Mouse (Mus musculus): ENCODE results near the gene Clybl. TPM values are rescaled to one million over a fixed set of nuclear protein-coding genes. Genes with fewer than 3 reads are reported as not detected.
A peak's percentile ranks its signal among the peaks of the same experiment; 100 is the strongest.

Gene Clybl
- polyA plus RNA-seq, 1 experiment from 2014 or later: 8.4 TPM

DNA sequence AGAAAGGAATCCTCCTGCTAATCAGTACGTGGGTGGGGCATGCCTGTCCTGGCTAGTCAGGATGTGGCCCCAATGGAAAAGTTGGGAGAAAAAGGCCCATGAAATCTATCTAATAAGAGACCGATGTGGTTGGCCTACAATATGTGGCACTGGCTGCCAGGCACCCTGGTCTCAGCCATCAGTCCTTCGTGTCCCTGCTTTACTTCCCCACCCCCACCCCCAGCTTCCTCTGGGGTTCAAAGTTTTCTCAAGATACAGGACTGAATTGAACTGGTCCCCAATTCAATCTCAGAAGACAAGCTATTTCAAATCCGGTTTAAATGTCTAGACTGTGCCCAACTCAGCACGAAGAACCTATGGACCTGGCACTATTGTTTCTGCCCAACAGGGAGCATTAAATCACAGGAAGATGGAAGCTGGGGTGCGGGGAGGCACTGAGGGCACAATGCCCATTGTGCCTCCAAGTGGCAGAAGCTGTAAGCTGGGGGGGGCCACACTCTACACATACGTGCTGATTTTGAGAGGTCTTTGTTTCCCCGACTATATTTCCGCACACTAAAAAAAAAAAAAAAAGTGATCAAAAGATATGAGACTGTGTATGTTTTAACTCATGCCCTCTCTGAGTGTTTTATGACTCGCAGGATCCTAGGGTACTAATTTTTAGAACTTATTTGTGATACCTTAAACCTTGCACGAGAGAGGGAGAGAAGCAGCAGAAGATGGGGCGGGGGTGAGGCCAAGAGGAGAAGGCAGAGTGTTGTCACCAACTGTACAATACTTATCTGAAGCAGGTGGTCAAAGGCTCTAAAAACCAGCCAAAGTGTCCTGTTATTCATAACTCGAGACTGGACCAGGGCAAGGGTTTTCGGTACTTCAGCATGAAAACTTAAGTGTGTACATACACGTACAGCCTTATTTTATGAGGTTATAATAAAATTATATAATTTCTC lies 199.7 kb downstream of the Clybl start:
- no peaks in the 10 kb centered on the region for H3K36me3 ChIP-seq (ENCODE audit: control insufficient read depth, insufficient read depth)
- WGBS: 56% methylated on average over 15 of the region's 15 CpGs
- H3K27me3 ChIP-seq (replicated peaks; ENCODE audit: control insufficient read depth, insufficient read depth, low read length): peaks cover 2% of the 10 kb centered on the region
- H3K4me1 ChIP-seq (replicated peaks; ENCODE audit: control insufficient read depth, insufficient read depth, low read length): peaks cover 11% of the 10 kb centered on the region
- H3K9ac ChIP-seq (replicated peaks; ENCODE audit: low read depth, low read length): no peak overlapping the region
- no peak for ATAC-seq
- no peak overlapping the region for H3K4me2 ChIP-seq (ENCODE audit: low read length)
- no peak overlapping the region for H3K27ac ChIP-seq (ENCODE audit: low read length)
- H3K9me3 ChIP-seq (ENCODE audit: control insufficient read depth, low read length): no peaks in the 10 kb centered on the region
- H3K4me3 ChIP-seq (replicated peaks; ENCODE audit: low read length): no peak overlapping the region

DNA sequence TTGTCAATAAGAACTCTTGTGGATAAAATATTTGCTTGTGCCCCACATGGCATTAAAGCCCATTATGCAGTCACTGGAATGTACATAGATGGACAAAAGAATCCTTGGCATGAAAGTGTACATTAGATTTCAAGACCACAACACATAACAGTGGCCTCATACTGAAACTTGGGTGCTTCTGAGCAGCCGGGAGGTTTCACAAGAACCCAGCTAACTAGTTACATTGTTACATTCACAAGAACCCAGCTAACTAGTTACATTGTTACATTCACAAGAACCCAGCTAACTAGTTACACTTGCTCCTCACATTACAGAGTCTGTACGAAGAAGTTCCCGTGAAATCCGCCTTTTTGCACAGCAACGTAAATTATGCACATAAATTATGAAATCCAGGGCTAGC lies 200.8 kb downstream of the Clybl start:
- 51% methylated on average over 5 of the region's 5 CpGs for WGBS
- no peak for ATAC-seq
- Histone ChIP-seq H3K4me3 (replicated peaks; ENCODE audit: low read length) (no peak overlapping the region), H3K9ac (replicated peaks; ENCODE audit: low read depth, low read length) (no peak overlapping the region), H3K27me3 (replicated peaks; ENCODE audit: control insufficient read depth, insufficient read depth, low read length) (peaks cover 7% of the 10 kb centered on the region), H3K27ac (ENCODE audit: low read length) (no peak overlapping the region), H3K4me2 (ENCODE audit: low read length) (no peak overlapping the region), H3K4me1 (replicated peaks; ENCODE audit: control insufficient read depth, insufficient read depth, low read length) (peaks cover 11% of the 10 kb centered on the region), H3K9me3 (ENCODE audit: control insufficient read depth, low read length) (no peaks in the 10 kb centered on the region), H3K36me3 (ENCODE audit: control insufficient read depth, insufficient read depth) (no peaks in the 10 kb centered on the region)

DNA sequence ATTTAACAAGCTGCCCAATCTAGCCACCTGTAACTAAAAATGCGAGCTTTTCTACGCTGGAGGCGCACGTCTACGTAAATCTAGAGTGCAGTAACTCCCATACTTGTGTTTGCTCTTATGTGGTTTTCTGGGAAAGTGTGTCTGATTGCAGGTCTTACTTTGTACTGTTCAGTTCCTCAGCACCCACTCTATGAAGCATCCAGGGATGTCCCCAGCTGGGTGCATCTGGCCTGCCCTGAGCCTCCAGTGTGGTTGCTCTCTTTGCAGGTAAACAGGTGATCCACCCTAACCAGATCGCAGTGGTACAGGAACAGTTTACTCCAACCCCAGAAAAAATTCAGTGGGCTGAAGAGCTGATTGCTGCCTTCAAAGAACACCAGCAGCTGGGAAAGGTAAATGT lies 202.4 kb downstream of the Clybl start:
- WGBS: 80% methylated on average over 6 of the region's 6 CpGs
- ATAC-seq: no peak
- no peak overlapping the region for H3K4me2 ChIP-seq (ENCODE audit: low read length)
- H3K36me3 ChIP-seq (ENCODE audit: control insufficient read depth, insufficient read depth): no peaks in the 10 kb centered on the region
- H3K4me1 ChIP-seq (replicated peaks; ENCODE audit: control insufficient read depth, insufficient read depth, low read length): peaks cover 16% of the 10 kb centered on the region
- H3K9me3 ChIP-seq (ENCODE audit: control insufficient read depth, low read length): no peaks in the 10 kb centered on the region
- H3K4me3 ChIP-seq (replicated peaks; ENCODE audit: low read length): no peak overlapping the region
- H3K9ac ChIP-seq (replicated peaks; ENCODE audit: low read depth, low read length): no peak overlapping the region
- H3K27me3 ChIP-seq (replicated peaks; ENCODE audit: control insufficient read depth, insufficient read depth, low read length): peaks cover 8% of the 10 kb centered on the region
- H3K27ac ChIP-seq (ENCODE audit: low read length): no peak overlapping the region

DNA sequence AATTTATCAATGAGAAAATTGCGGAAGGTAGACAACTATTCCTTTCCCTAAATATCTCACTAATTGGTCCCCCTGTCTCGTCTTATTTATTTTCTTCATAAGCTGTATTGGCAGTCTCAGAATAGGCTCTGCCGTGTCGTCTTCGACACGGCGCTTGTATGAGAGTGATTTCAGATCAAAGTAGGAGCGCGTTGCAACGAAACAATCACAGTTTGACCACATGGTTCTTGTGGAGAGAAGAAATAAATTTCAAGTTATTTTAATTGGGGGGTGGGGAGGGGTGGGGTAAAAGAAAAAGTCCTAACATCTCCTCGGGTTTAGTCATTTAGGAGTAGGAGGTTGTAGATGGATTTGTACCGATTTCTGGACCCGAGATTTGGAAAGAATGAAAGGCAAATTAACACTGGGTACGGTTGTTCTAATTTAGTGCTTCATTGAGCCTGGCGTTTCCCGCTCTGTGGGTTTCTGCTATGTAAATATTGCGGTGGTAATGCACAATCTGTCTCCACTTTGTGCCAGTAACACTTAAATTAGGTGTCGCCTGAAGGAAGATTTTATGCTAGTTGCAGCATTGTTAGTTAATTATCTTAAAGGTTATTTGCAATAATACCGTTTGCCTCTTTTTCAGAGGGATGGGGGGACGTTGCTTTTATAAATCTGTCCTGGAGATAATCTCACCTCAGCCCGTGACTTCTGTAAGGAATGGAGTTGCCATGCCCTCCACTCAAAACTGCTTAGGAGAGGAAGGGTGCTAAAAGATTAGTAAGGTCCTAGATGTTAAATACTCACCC lies 203.1 kb downstream of the Clybl start:
- WGBS: 11% methylated on average over 21 of the region's 21 CpGs
- peak overlapping the region; percentile 37 for H3K4me2 ChIP-seq (ENCODE audit: low read length)
- H3K4me1 ChIP-seq (replicated peaks; ENCODE audit: control insufficient read depth, insufficient read depth, low read length): peaks cover 17% of the 10 kb centered on the region
- no peaks in the 10 kb centered on the region for H3K9me3 ChIP-seq (ENCODE audit: control insufficient read depth, low read length)
- H3K4me3 ChIP-seq (replicated peaks; ENCODE audit: low read length): no peak overlapping the region
- H3K9ac ChIP-seq (replicated peaks; ENCODE audit: low read depth, low read length): no peak overlapping the region
- H3K36me3 ChIP-seq (ENCODE audit: control insufficient read depth, insufficient read depth): no peaks in the 10 kb centered on the region
- no peak overlapping the region for H3K27ac ChIP-seq (ENCODE audit: low read length)
- peaks cover 9% of the 10 kb centered on the region for H3K27me3 ChIP-seq (replicated peaks; ENCODE audit: control insufficient read depth, insufficient read depth, low read length)
- peak; percentile 68 for ATAC-seq

DNA sequence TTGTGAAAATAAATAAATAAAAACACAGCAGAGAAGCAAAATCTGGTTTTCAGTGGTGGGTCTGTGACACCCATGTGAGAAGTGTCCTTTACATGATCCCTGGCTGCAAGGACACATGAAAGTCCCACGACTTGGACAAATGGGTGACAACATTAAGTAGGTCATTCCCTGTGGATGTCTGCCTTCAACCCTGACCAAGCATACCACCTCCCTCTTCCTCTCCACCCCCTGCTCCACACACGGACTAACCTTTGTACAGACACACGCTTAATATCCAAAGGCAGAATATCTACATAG lies 203.7 kb downstream of the Clybl start:
- Histone ChIP-seq H3K27me3 (replicated peaks; ENCODE audit: control insufficient read depth, insufficient read depth, low read length) (peaks cover 12% of the 10 kb centered on the region), H3K36me3 (ENCODE audit: control insufficient read depth, insufficient read depth) (no peaks in the 10 kb centered on the region), H3K9me3 (ENCODE audit: control insufficient read depth, low read length) (no peaks in the 10 kb centered on the region), H3K4me1 (replicated peaks; ENCODE audit: control insufficient read depth, insufficient read depth, low read length) (peaks cover 17% of the 10 kb centered on the region), H3K27ac (ENCODE audit: low read length) (no peak overlapping the region), H3K4me2 (ENCODE audit: low read length) (no peak overlapping the region), H3K4me3 (replicated peaks; ENCODE audit: low read length) (no peak overlapping the region), H3K9ac (replicated peaks; ENCODE audit: low read depth, low read length) (no peak overlapping the region)
- ATAC-seq: no peak
- WGBS: 69% methylated on average over 3 of the region's 3 CpGs

DNA sequence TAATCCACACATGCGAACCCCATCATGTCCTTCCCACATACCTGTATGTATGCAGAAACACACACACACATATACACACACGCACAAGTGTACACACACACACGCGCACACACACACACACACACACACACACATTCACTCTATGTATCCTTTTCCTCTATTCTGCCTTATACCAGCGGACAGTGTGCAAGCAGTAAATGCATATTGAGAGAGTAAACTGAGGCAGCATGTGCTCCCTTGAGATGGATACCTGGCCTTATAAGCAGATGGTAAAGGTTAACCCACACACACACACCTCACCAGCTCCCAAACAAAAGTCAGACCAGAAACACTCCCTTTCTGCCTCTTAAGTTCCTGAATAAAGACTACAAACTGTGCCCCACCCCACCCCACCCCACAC lies 204.3 kb downstream of the Clybl start:
- Histone ChIP-seq H3K27me3 (replicated peaks; ENCODE audit: control insufficient read depth, insufficient read depth, low read length) (peaks cover 12% of the 10 kb centered on the region), H3K9me3 (ENCODE audit: control insufficient read depth, low read length) (no peaks in the 10 kb centered on the region)

DNA sequence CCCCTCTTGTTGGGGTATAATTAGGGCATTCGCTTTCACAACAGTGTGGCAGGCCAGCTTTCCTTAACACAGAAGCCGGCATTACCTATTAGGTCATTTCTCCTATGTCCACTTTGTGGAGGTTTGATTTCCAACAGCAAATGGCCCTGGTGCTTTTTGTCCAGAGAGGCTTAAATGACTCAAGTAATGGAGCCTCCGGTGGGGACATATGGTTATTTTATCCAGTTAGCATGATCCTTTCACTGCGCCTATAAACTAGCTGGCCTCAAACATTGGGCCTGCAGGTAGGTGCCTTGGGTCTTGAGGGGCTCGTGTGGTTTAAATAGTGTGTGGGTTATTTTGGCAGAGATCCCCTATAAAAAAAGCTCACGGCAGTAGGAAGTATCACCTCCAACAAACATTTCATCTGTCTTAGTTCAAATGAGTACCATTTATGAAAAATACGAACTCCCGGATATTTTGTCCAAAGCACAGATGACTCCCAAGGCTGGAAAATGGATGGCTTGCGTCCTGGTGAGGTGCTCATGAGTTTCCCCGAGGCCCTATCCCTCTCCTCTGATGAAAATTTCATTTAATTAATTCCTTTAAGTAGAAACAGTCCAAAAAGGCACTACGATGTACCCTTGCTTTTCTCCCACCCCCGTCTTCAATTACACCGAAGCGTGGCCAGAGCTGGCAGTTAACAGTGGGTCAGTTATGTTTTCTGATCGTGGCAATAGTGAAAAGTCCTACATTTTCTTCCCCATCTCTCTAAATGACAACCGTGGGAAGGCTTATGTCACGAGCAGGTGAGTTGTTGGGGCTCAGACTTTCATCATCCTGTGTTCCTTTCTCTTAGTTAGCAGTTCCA lies 205.0 kb downstream of the Clybl start:
- Histone ChIP-seq H3K27me3 (replicated peaks; ENCODE audit: control insufficient read depth, insufficient read depth, low read length) (peaks cover 12% of the 10 kb centered on the region), H3K27ac (ENCODE audit: low read length) (no peak overlapping the region), H3K9me3 (ENCODE audit: control insufficient read depth, low read length) (no peaks in the 10 kb centered on the region), H3K4me3 (replicated peaks; ENCODE audit: low read length) (no peak overlapping the region), H3K4me1 (replicated peaks; ENCODE audit: control insufficient read depth, insufficient read depth, low read length) (peaks cover 17% of the 10 kb centered on the region), H3K36me3 (ENCODE audit: control insufficient read depth, insufficient read depth) (no peaks in the 10 kb centered on the region), H3K4me2 (ENCODE audit: low read length) (no peak overlapping the region), H3K9ac (replicated peaks; ENCODE audit: low read depth, low read length) (no peak overlapping the region)
- no peak for ATAC-seq
- WGBS: 79% methylated on average over 17 of the region's 17 CpGs

More for the DNA sequence above, 204.3 kb downstream of the Clybl start:
- Histone ChIP-seq H3K4me1 (replicated peaks; ENCODE audit: control insufficient read depth, insufficient read depth, low read length) (peaks cover 17% of the 10 kb centered on the region), H3K4me2 (ENCODE audit: low read length) (no peak overlapping the region), H3K9ac (replicated peaks; ENCODE audit: low read depth, low read length) (no peak overlapping the region), H3K36me3 (ENCODE audit: control insufficient read depth, insufficient read depth) (no peaks in the 10 kb centered on the region), H3K27ac (ENCODE audit: low read length) (no peak overlapping the region), H3K4me3 (replicated peaks; ENCODE audit: low read length) (no peak overlapping the region)
- ATAC-seq: no peak
- 95% methylated on average over 5 of the region's 5 CpGs for WGBS

DNA sequence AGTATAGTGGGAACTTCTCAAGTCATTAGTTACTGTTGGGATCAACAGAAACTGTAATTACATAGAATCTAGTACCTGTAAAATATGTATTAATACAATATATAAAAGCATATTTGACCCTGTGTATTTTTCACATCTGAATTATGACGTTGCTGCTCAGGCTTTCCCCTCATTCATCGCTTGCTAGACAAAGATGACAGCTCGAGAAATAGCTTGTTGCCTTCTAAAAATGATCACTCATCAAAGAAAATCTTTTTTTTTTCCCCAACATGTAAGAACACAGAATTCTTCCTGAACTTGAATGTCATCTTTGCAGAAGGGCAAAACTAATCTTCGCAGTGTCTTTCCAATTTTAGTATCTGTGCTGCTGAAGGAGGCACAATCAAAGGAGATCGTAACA lies 206.3 kb downstream of the Clybl start:
- Histone ChIP-seq H3K27me3 (replicated peaks; ENCODE audit: control insufficient read depth, insufficient read depth, low read length) (peaks cover 12% of the 10 kb centered on the region), H3K36me3 (ENCODE audit: control insufficient read depth, insufficient read depth) (no peaks in the 10 kb centered on the region), H3K4me1 (replicated peaks; ENCODE audit: control insufficient read depth, insufficient read depth, low read length) (peaks cover 17% of the 10 kb centered on the region), H3K4me2 (ENCODE audit: low read length) (no peak overlapping the region), H3K27ac (ENCODE audit: low read length) (no peak overlapping the region), H3K4me3 (replicated peaks; ENCODE audit: low read length) (no peak overlapping the region), H3K9me3 (ENCODE audit: control insufficient read depth, low read length) (no peaks in the 10 kb centered on the region), H3K9ac (replicated peaks; ENCODE audit: low read depth, low read length) (no peak overlapping the region)
- no peak for ATAC-seq
- WGBS: 85% methylated on average over 5 of the region's 5 CpGs
